Mouse (Mus musculus) CD4-positive naive resting alpha-beta T cell, adult 57 days (primary cell): ENCODE results near the gene Hist1h1e. TPM values are rescaled to one million over a fixed set of nuclear protein-coding genes. Genes with fewer than 3 reads are reported as not detected.

Experiments used
- total RNA-seq: library from RNA; stranded (reverse); gene quantifications from one replicate; pipeline ENCODE4 v1.2.4, GENCODE M21; 2023

Hist1h1e gene
- 135 TPM for total RNA-seq

DNA sequence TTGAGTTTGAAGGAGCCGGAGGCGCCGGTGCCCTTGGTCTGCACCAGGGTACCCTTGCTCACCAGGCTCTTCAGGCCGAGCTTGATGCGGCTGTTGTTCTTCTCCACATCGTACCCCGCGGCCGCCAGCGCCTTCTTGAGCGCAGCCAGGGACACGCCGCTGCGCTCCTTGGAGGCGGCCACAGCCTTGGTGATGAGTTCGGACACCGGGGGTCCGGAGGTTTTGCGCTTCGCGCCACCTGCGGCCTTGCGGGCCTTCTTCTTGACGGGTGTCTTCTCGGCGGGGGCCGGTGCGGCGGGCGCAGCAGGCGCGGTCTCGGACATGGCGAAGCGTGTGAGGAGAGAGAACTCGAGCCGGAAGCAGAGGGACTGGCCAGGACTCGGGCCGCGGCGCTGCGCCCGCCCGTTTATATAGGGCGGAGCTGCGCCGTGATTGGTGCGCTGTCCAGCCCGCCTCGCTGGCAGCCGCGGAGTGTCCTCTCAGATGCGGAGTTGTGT lies at the start of gene Hist1h1e:
Gene Hist1h1e (minus strand): TSS at position 384 of the 497 bp plus-strand sequence.

DNA sequence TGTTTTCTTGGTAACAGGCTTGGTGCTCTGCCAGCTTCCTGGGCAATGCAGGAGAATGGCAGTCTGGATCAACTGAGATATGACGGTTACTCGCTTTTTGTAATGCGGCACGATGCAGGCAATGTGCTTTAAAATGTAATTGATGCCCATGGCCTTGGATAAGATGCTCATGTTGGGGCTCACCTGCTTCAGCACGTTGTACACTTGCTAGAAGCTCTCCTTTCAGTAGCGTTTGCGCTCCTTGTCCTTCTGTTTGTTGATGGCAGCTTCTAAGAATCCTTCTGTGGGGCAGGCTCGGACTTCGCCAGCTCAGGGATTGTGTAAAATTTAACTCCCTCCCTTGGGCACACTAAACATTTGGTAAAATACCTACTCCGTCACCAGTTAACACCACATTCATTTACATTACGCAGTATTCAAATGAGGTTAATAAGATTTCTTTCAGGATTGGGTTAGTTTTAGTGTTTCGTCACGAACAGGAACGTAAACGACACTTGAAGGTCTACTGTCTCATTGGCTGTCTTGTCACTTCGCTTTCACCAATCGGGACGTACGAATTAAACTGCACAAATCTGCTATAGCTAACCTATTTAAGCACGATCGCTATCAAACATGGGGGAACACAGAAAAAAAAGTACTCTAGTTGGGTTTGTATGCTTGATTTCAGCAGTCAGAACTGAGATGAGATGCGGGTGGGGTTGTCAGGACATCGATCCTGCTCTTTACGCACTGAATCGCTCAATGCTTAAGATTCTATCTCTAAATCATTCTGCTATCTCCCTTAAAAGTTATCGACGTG lies 1.4 kb downstream of the Hist1h1e start, which contains the start of gene Hist1h2be:
Gene Hist1h2be (minus strand): TSS at position 392 of the 799 bp plus-strand sequence.

DNA sequence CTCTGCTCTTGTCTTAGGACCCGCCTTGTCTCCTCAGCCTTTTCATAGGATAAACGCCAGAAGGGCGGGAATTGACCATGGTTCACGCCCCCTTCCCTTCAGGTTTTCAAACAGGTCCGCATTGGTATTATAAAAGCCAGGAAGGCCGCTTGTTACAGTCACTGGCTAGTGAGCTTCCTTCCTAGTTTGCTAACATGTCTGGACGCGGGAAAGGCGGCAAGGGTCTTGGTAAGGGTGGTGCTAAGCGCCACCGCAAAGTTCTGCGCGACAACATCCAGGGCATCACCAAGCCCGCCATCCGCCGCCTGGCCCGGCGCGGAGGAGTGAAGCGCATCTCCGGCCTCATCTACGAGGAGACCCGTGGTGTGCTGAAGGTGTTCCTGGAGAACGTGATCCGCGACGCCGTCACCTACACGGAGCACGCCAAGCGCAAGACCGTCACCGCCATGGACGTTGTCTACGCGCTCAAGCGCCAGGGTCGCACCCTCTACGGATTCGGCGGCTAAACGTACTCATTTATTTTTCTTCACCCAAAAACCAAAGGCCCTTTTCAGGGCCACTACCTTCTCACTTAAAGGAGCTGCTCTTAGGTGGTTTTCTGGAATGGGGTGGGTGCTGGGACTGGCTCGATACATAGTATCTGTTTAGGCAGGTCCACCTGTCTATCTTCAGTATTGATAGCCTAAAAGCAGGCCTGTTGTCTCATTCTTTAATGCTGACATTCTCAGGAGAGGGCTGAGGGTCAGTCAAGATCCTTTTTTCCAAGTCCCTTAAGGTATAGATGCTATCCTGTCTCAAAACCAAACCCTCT lies 40.7 kb downstream of the Hist1h1e start, which contains the start of gene Hist1h4d:
Gene Hist1h4d (plus strand): TSS at position 191 of the 811 bp plus-strand sequence.

GRCm38 (mm10) chr13:23575271-23575851 lies 47.0 kb downstream of the Hist1h1e start, which contains the start of gene Hist1h3d:
Hist1h3d (plus strand) TSS chr13:23575763.

DNA sequence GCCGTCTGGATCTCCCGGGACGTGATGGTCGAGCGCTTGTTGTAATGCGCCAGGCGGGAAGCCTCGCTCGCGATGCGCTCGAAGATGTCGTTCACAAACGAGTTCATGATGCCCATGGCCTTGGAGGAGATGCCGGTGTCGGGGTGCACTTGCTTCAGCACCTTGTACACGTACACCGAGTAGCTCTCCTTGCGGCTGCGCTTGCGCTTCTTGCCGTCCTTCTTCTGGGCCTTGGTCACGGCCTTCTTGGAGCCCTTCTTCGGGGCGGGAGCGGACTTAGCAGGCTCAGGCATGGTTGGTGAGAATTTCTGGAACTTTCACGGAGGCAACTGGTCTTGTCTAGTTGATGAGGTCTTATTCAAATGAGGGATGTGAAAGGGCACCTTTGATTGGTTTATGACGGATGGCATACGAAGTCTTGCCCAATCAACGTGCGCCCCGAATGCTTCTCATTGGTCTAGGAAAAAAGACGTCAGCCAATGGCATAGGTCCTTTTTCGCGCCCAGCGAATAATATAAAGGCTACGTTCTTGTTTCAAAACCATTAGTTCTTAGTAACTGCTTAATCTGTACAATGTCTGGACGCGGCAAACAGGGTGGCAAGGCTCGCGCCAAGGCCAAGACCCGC lies 48.3 kb downstream of the Hist1h1e start, which contains the start of the genes Hist1h2bf and Hist1h2ad:
Gene Hist1h2bf (minus strand): TSS at position 299 of the 627 bp plus-strand sequence.
Gene Hist1h2ad (plus strand): TSS at position 484 of the 627 bp plus-strand sequence.

GRCm38 (mm10) chr13:23571022-23571503 lies 51.3 kb downstream of the Hist1h1e start, which contains the start of the genes Hist1h2ae and Hist1h2bg:
Hist1h2ae (minus strand) TSS chr13:23571220.
Hist1h2bg (plus strand) TSS chr13:23571396.

Other genes starting within 250 kb of the Hist1h1e start
- gene Abt1, start 198.7 kb downstream of the Hist1h1e start, total RNA-seq: 18.1 TPM
- gene Btn1a1, start 156.7 kb downstream of the Hist1h1e start, total RNA-seq: not detected
- not detected for gene Btn2a2, start 133.7 kb downstream of the Hist1h1e start, total RNA-seq
- 194 TPM for gene Hist1h4h, start 91.5 kb downstream of the Hist1h1e start, total RNA-seq
- gene Hist1h2af, start 88.7 kb downstream of the Hist1h1e start, total RNA-seq: 10.1 TPM
- not detected for gene Hist1h3g, start 87.1 kb downstream of the Hist1h1e start, total RNA-seq
- gene Hist1h2bh, start 79.2 kb downstream of the Hist1h1e start, total RNA-seq: 4.1 TPM
- gene Hist1h3f, start 78.5 kb downstream of the Hist1h1e start, total RNA-seq: 49.5 TPM
- 34.0 TPM for gene Hist1h4f, start 70.9 kb downstream of the Hist1h1e start, total RNA-seq
- gene Hist1h1d, start 69.3 kb downstream of the Hist1h1e start, total RNA-seq: 5.9 TPM
- gene Hist1h3e, start 60.2 kb downstream of the Hist1h1e start, total RNA-seq: 112 TPM
- gene Hist1h2ae, start 51.3 kb downstream of the Hist1h1e start, total RNA-seq: 7.7 TPM
- 132 TPM for gene Hist1h2bg, start 51.2 kb downstream of the Hist1h1e start, total RNA-seq
- gene Hist1h2bf, start 48.4 kb downstream of the Hist1h1e start, total RNA-seq: 76.2 TPM
- gene Hist1h2ad, start 48.2 kb downstream of the Hist1h1e start, total RNA-seq: 2.4 TPM
- 2.3 TPM for gene Hist1h3d, start 46.8 kb downstream of the Hist1h1e start, total RNA-seq
- gene Hist1h4d, start 41.0 kb downstream of the Hist1h1e start, total RNA-seq: 124 TPM
- gene Hist1h2be, start 1.4 kb downstream of the Hist1h1e start, total RNA-seq: 10.8 TPM
- 8.0 TPM for gene Hist1h2ac, start 61.4 kb upstream of the Hist1h1e start, total RNA-seq
- 12.8 TPM for gene Hist1h2bc, start 61.6 kb upstream of the Hist1h1e start, total RNA-seq
- not detected for gene Hist1h1t, start 73.3 kb upstream of the Hist1h1e start, total RNA-seq
- gene Hist1h4c, start 75.9 kb upstream of the Hist1h1e start, total RNA-seq: 109 TPM
- 4.6 TPM for gene Hfe, start 88.3 kb upstream of the Hist1h1e start, total RNA-seq
- gene Hist1h1c, start 116.2 kb upstream of the Hist1h1e start, total RNA-seq: 627 TPM
- 6.9 TPM for gene Hist1h3c, start 123.0 kb upstream of the Hist1h1e start, total RNA-seq
- gene Hist1h2bb, start 124.2 kb upstream of the Hist1h1e start, total RNA-seq: 12.3 TPM
- 12.8 TPM for gene Hist1h2ab, start 128.6 kb upstream of the Hist1h1e start, total RNA-seq
- gene Hist1h3b, start 129.7 kb upstream of the Hist1h1e start, total RNA-seq: 15.6 TPM
- 29.3 TPM for gene Hist1h4b, start 134.5 kb upstream of the Hist1h1e start, total RNA-seq
- 93.4 TPM for gene Hist1h4a, start 138.7 kb upstream of the Hist1h1e start, total RNA-seq
- 100 TPM for gene Hist1h3a, start 139.8 kb upstream of the Hist1h1e start, total RNA-seq
- 22.0 TPM for gene Hist1h1a, start 141.1 kb upstream of the Hist1h1e start, total RNA-seq
- gene Trim38, start 147.4 kb upstream of the Hist1h1e start, total RNA-seq: not detected
- gene Slc17a2, start 184.4 kb upstream of the Hist1h1e start, total RNA-seq: not detected
- not detected for gene Slc17a3, start 216.9 kb upstream of the Hist1h1e start, total RNA-seq
- not detected for gene Slc17a1, start 245.2 kb upstream of the Hist1h1e start, total RNA-seq